Mouse (Mus musculus) olfactory bulb, adult 2 months (tissue): ENCODE results near the gene Medag.

ENCODE experiments used
- CTCF ChIP-seq: fragments of 200-500 bp; IDR thresholded peaks from 2 replicates; pipeline ENCODE4 v1.5.1; 2012; ENCODE audit warnings: low read depth, mild to moderate bottlenecking, low read length, moderate library complexity; ENCODE audit not compliant: insufficient read depth
- POLR2A ChIP-seq: fragments of 200-500 bp; IDR thresholded peaks from 2 replicates; pipeline ENCODE4 v1.6.1; 2012; ENCODE audit warnings: mild to moderate bottlenecking, low read depth, low read length, moderate library complexity; ENCODE audit not compliant: insufficient read depth

DNA sequence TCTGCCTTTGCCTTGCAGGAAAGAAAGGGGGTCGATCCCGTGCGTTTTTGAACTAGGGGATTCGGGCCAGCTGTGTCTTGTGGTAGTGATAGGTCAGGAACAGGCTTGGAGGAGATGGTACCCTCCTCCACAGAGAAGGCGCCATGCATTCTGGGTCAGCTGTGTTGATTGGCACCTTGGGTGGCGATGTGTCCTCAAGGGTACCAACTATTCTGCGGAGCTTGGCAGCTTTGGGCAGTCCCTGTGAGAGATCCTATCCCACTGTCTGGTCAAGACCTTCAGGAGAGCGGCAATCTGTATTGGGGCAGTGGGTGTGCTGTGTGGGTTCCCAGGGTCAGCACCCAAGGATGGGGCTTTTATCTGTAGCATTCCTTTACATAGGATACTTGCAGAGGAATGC, 31.7 kb upstream of the Medag start:
- TF ChIP-seq POLR2A, result no peak
- TF ChIP-seq CTCF, result no peak
